Mouse (Mus musculus) forebrain, embryonic 16.5 days (tissue): ENCODE results near the gene Hoxb8. TPM values are rescaled to one million over a fixed set of nuclear protein-coding genes. Genes with fewer than 3 reads are reported as not detected.

Experiments used
- ATAC-seq: fragments of 200-750 bp; cut with Nextera tagmentation; 2 replicates; pipeline ENCODE4 v1.8.0; 2017; ENCODE audit warnings: mild to moderate bottlenecking, moderate library complexity
- H3K27ac ChIP-seq: fragments of 300-500 bp; sonication (generic); 2 replicates; pipeline ENCODE4 v1.5.1; 2014; ENCODE audit warnings: low read length, control low read depth
- H3K27me3 ChIP-seq: fragments of 300-500 bp; sonication (generic); replicated peaks from 2 replicates; pipeline ENCODE4 v1.6.1; 2014; ENCODE audit warnings: low read length; ENCODE audit not compliant: control insufficient read depth, insufficient read depth
- H3K36me3 ChIP-seq: fragments of 300-500 bp; sonication (generic); 2 replicates; pipeline ENCODE4 v1.6.1; 2014; ENCODE audit not compliant: control insufficient read depth, insufficient read depth
- H3K4me1 ChIP-seq: fragments of 300-500 bp; sonication (generic); replicated peaks from 2 replicates; pipeline ENCODE4 v1.6.1; 2014; ENCODE audit warnings: low read length; ENCODE audit not compliant: control insufficient read depth, insufficient read depth
- H3K4me2 ChIP-seq: fragments of 300-500 bp; sonication (generic); 2 replicates; pipeline ENCODE4 v1.6.1; 2014; ENCODE audit warnings: mild to moderate bottlenecking, low read length, control low read depth
- H3K4me3 ChIP-seq: fragments of 300-500 bp; sonication (generic); replicated peaks from 2 replicates; pipeline ENCODE4 v1.5.1; 2014; ENCODE audit warnings: mild to moderate bottlenecking, low read length, control low read depth
- H3K9ac ChIP-seq: fragments of 300-500 bp; sonication (generic); replicated peaks from 2 replicates; pipeline ENCODE4 v1.6.1; 2014; ENCODE audit warnings: low read depth, low read length, control low read depth
- H3K9me3 ChIP-seq: fragments of 300-500 bp; sonication (generic); 2 replicates; pipeline ENCODE4 v1.6.1; 2016; ENCODE audit warnings: low read length; ENCODE audit not compliant: control insufficient read depth
- WGBS: fragments of 180-500 bp; shearing (Covaris S2); extraction: QIAGEN DNeasy Blood & Tissue Kit; methylation state at CpG from one replicate; pipeline ENCODE4 v1.1.7; 2014; 5-methylcytosine and 5-hydroxymethylcytosine counted together
- polyA plus RNA-seq: library from polyadenylated mRNA; unstranded; fragments of >200 nt; fragmentation: Nextera tagmentation; extraction: Ambion mirVana; gene quantifications from 2 replicates; pipeline ENCODE4 v1.2.1, GENCODE M21; 2015

Hoxb8 gene
- polyA plus RNA-seq, 1 experiment from 2014 or later, result not detected

- H3K9me3 ChIP-seq, result no peaks in the 10 kb centered on the region
- H3K9ac ChIP-seq, result no peak overlapping the region
- H3K27me3 ChIP-seq, result peaks cover 92% of the 10 kb centered on the region
- no peak overlapping the region for H3K27ac ChIP-seq
- no peak overlapping the region for H3K4me3 ChIP-seq
- H3K36me3 ChIP-seq, result no peaks in the 10 kb centered on the region
- 2% methylated on average over 35 of the region's 35 CpGs for WGBS
- H3K4me1 ChIP-seq, result peaks cover 2% of the 10 kb centered on the region; the same call in 1 of the 2 replicates
- no peak overlapping the region for H3K4me2 ChIP-seq
- no peak for ATAC-seq
Observed at GRCm38 (mm10) chr11:96277151-96278044, 4.3 kb upstream of the Hoxb8 start.

DNA sequence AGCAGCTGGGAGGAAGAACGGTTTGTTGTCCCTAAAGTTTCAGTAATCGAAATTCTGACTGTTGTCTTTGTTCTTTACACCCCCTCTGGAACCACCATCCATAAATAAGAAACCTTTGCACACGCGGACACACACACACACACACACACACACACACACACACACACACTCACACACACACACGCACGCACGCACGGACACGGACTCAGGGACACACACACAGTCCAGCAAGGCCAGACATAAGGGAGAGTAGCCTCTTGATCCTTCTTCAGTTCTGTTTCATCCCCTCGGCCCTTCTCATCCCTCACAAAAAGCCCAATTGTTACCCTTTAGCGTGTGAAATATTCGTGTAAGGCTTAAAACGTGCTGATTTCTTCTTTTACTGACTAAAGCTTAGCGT, 3.4 kb upstream of the Hoxb8 start:
- no peak overlapping the region for H3K27ac ChIP-seq
- 16% methylated on average over 14 of the region's 14 CpGs for WGBS
- H3K4me1 ChIP-seq, result no peaks in the 10 kb centered on the region
- no peaks in the 10 kb centered on the region for H3K36me3 ChIP-seq
- ATAC-seq, result no peak
- no peaks in the 10 kb centered on the region for H3K9me3 ChIP-seq
- H3K27me3 ChIP-seq, result peaks cover 88% of the 10 kb centered on the region
- no peak overlapping the region for H3K4me2 ChIP-seq
- no peak overlapping the region for H3K9ac ChIP-seq
- no peak overlapping the region for H3K4me3 ChIP-seq

DNA sequence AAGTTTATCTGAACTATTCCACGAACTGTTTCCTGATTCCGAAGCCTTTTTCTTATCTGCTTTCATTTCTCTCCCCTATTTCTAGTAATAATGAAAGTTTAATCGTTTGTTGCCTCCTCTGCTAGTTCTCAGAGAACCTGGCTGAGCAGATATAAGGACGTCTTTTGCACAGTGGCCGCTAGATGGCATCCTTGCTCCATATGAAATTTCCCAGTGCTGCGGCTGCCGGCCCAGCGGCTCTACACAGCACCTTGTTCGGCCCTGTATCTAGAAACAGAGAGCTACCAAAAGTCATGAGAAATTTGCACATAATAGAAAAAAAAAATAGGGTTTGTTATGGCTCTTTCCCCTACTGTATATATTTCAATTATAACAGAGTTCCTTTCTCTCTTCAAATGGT, 2.9 kb upstream of the Hoxb8 start:
- ATAC-seq, result peak; percentile 20; the same call in 1 of the 2 replicates
- no peak overlapping the region for H3K4me2 ChIP-seq
- WGBS, result under 1% methylated on average over 9 of the region's 9 CpGs
- H3K27me3 ChIP-seq, result peaks cover 88% of the 10 kb centered on the region
- H3K4me1 ChIP-seq, result no peaks in the 10 kb centered on the region; the same call in 1 of the 2 replicates
- no peak overlapping the region for H3K27ac ChIP-seq
- H3K9me3 ChIP-seq, result no peaks in the 10 kb centered on the region
- H3K4me3 ChIP-seq, result no peak overlapping the region
- no peak overlapping the region for H3K9ac ChIP-seq
- no peaks in the 10 kb centered on the region for H3K36me3 ChIP-seq

- Histone ChIP-seq H3K4me1 (peaks cover 4% of the 10 kb centered on the region; the same call in 1 of the 2 replicates), H3K27ac (no peak overlapping the region), H3K4me3 (no peak overlapping the region), H3K27me3 (peaks cover 88% of the 10 kb centered on the region), H3K36me3 (no peaks in the 10 kb centered on the region), H3K9ac (no peak overlapping the region), H3K4me2 (no peak overlapping the region), H3K9me3 (no peaks in the 10 kb centered on the region)
- ATAC-seq, result no peak
- 1% methylated on average over 31 of the region's 31 CpGs for WGBS
Observed at GRCm38 (mm10) chr11:96279421-96280233, 2.1 kb upstream of the Hoxb8 start.

GRCm38 (mm10) chr11:96280399-96281378, 1.0 kb upstream of the Hoxb8 start:
- Histone ChIP-seq H3K36me3 (no peaks in the 10 kb centered on the region), H3K4me1 (peaks cover 4% of the 10 kb centered on the region; the same call in 1 of the 2 replicates), H3K27me3 (peaks cover 84% of the 10 kb centered on the region), H3K9ac (no peak overlapping the region), H3K4me3 (no peak overlapping the region), H3K9me3 (no peaks in the 10 kb centered on the region), H3K27ac (no peak overlapping the region), H3K4me2 (no peak overlapping the region)
- 4% methylated on average over 8 of the region's 8 CpGs for WGBS
- no peak for ATAC-seq

DNA sequence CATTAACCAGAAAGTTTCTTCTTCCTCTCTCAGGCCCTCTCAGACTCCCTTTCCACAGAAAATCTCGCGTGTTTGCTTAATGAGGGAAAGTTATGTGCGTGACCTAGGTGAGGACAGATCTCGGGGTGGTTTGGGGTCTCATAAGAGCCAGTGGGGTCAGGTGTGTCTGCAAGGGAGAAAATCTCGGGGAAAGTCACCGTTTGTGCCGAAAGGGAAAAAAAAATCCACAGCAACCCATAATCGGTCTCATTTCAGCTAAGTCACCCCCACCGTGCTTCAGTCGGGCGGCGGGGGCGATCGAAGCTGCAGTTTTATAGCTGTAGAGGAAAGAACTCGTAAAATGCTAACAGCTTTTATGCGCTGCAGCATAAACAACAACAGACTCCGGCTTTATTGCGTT, 309 bp upstream of the Hoxb8 start:
- Histone ChIP-seq H3K36me3 (no peaks in the 10 kb centered on the region), H3K27ac (no peak overlapping the region), H3K9ac (no peak overlapping the region), H3K4me3 (no peak overlapping the region), H3K9me3 (no peaks in the 10 kb centered on the region), H3K4me2 (no peak overlapping the region), H3K4me1 (peaks cover 4% of the 10 kb centered on the region; the same call in 1 of the 2 replicates), H3K27me3 (peaks cover 84% of the 10 kb centered on the region)
- ATAC-seq, result no peak
- WGBS, result 3% methylated on average over 18 of the region's 18 CpGs

- H3K9ac ChIP-seq, result no peak overlapping the region
- H3K9me3 ChIP-seq, result no peaks in the 10 kb centered on the region
- no peak for ATAC-seq
- under 1% methylated on average over 48 of the region's 49 CpGs for WGBS
- H3K4me3 ChIP-seq, result no peak overlapping the region
- no peak overlapping the region for H3K4me2 ChIP-seq
- peaks cover 4% of the 10 kb centered on the region; the same call in 1 of the 2 replicates for H3K4me1 ChIP-seq
- no peaks in the 10 kb centered on the region for H3K36me3 ChIP-seq
- no peak overlapping the region for H3K27ac ChIP-seq
- H3K27me3 ChIP-seq, result peaks cover 84% of the 10 kb centered on the region
Observed at GRCm38 (mm10) chr11:96282795-96283430, 1.2 kb downstream of the Hoxb8 start.

DNA sequence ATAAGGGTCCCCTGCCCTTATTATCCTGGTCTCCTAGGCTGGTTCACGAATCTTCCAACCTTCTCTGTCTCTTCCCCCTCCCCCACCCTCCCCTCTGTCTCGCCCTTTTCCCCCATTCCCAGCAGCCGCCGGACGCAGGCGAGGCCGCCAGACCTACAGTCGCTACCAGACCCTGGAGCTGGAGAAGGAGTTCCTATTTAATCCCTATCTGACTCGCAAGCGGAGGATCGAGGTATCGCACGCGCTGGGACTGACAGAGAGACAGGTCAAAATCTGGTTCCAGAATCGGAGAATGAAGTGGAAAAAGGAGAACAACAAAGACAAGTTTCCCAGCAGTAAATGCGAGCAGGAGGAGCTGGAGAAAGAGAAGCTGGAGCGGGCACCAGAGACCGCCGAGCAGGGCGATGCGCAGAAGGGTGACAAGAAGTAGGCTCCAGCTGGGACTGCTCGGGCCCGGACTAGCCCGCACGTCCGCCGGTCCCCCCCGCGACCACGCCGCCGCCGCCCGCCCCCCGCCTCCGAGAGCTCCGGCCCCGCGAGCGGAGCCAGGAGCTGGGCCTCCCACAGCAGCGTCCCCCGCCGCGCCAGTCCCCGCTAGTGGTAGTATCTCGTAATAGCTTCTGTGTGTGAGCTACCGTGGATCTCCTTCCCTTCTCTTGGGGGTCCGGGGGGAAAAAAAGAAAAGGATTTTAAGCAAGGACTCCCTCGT, 2.5 kb downstream of the Hoxb8 start:
- Histone ChIP-seq H3K27me3 (peaks cover 84% of the 10 kb centered on the region), H3K36me3 (no peaks in the 10 kb centered on the region), H3K27ac (no peak overlapping the region), H3K9ac (no peak overlapping the region), H3K4me2 (peak overlapping the region; percentile 42), H3K4me3 (peak overlapping the region; percentile 26), H3K4me1 (peaks cover 4% of the 10 kb centered on the region; the same call in 1 of the 2 replicates), H3K9me3 (no peaks in the 10 kb centered on the region)
- WGBS, result under 1% methylated on average over 42 of the region's 49 CpGs
- no peak for ATAC-seq
